Mouse (Mus musculus) embryonic facial prominence, embryonic 13.5 days (tissue): ENCODE results near the gene Cphx2. TPM values are rescaled to one million over a fixed set of nuclear protein-coding genes. Genes with fewer than 3 reads are reported as not detected.
"Not testable (repeated sequence)": the region's sequence is repeated elsewhere in the genome, so short reads cannot be mapped to it uniquely, and the experiment has no call there.

Experiments
- ATAC-seq: fragments of 200-750 bp; cut with Nextera tagmentation; 2 replicates; pipeline ENCODE4 v1.8.0; 2017; ENCODE audit warnings: low read depth; ENCODE audit not compliant: insufficient number of reproducible peaks, insufficient read depth, low FRiP score, low TSS enrichment
- H3K27ac ChIP-seq: fragments of 300-500 bp; sonication (generic); 2 replicates; pipeline ENCODE4 v1.5.1; 2015; ENCODE audit warnings: moderate library complexity, mild to moderate bottlenecking, inconsistent platforms
- H3K27me3 ChIP-seq: fragments of 300-500 bp; sonication (generic); 2 replicates; pipeline ENCODE4 v1.6.1; 2015; ENCODE audit warnings: mild to moderate bottlenecking, inconsistent platforms
- H3K36me3 ChIP-seq: fragments of 300-500 bp; sonication (generic); 2 replicates; pipeline ENCODE4 v1.6.1; 2015; ENCODE audit warnings: mild to moderate bottlenecking, inconsistent platforms
- H3K4me1 ChIP-seq: fragments of 300-500 bp; sonication (generic); 2 replicates; pipeline ENCODE4 v1.6.1; 2015; ENCODE audit warnings: inconsistent platforms
- H3K4me2 ChIP-seq: fragments of 300-500 bp; sonication (generic); 2 replicates; pipeline ENCODE4 v1.6.1; 2015; ENCODE audit warnings: moderate library complexity, mild to moderate bottlenecking, inconsistent platforms
- H3K4me3 ChIP-seq: fragments of 300-500 bp; sonication (generic); 2 replicates; pipeline ENCODE4 v1.5.1; 2015; ENCODE audit warnings: mild to moderate bottlenecking, inconsistent platforms
- H3K9ac ChIP-seq: fragments of 300-500 bp; sonication (generic); 2 replicates; pipeline ENCODE4 v1.6.1; 2015; ENCODE audit warnings: mild to moderate bottlenecking, inconsistent platforms
- H3K9me3 ChIP-seq: fragments of 300-500 bp; sonication (generic); 2 replicates; pipeline ENCODE4 v1.6.1; 2016; ENCODE audit warnings: inconsistent platforms
- WGBS: fragments of 180-500 bp; shearing (Covaris S2); methylation state at CpG from one replicate; pipeline ENCODE4 v1.1.7; 2015; ENCODE audit warnings: mixed read lengths; 5-methylcytosine and 5-hydroxymethylcytosine counted together
- polyA plus RNA-seq: library from polyadenylated mRNA; unstranded; fragments of >200 nt; fragmentation: Nextera tagmentation; extraction: Ambion mirVana; gene quantifications from 2 replicates; pipeline ENCODE4 v1.2.1, GENCODE M21; 2015

The Cphx2 gene
- polyA plus RNA-seq, 1 experiment from 2014 or later, result not detected

DNA sequence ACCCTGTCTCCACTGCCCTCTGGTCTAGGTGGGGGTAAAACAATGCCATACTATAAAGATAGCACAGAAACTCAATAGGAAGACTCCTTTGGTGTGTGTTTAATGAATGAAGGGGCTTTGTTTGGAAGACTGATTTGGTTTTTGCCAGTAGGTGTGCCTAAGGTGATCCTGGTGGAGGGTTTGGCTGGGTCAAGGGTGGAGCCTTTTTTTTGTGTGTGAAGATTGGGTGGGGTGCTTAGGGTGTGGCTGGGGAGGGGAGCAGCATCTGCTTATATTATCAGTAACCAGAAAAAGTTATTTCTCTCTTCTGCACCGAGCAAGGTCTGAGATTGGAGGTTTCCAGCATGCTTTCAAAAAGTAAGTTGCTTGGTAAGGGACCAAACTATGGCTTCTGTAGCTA is 681 bp downstream of the Cphx2 start, which contains the start of gene Cphx3:
Gene Cphx3 (plus strand): TSS at position 301 of the 400 bp plus-strand sequence.
- not testable (repeated sequence) for H3K27ac ChIP-seq, H3K36me3 ChIP-seq, H3K4me2 ChIP-seq, H3K9me3 ChIP-seq, H3K9ac ChIP-seq, H3K4me3 ChIP-seq, H3K4me1 ChIP-seq, ATAC-seq, H3K27me3 ChIP-seq
- no CpG with 5 or more reads among the region's 1 CpGs for WGBS

DNA sequence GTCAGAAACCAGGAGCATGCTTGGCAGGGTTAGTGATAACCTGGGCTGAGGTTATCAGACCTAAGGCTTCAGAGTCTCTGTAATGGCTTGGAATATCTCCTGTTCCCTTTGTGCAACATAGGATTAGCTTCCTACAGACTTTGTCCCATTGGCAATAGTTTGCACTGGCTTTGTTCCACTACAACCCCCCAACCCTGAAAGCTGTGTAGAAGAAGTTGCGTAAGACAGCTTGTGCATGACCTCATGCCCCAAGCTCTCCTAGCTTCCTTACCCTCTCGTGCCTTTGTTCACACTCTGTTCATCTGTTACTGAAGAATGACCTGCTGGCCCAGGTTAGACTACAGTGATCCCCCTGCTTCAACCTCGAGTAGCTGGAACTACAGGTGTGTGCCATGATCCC is 16.3 kb downstream of the Cphx2 start:
- H3K27ac ChIP-seq, H3K36me3 ChIP-seq, H3K9me3 ChIP-seq, H3K9ac ChIP-seq, ATAC-seq, H3K4me2 ChIP-seq, H3K4me1 ChIP-seq, H3K27me3 ChIP-seq, H3K4me3 ChIP-seq: not testable (repeated sequence)
- no CpG with 5 or more reads among the region's 3 CpGs for WGBS

DNA sequence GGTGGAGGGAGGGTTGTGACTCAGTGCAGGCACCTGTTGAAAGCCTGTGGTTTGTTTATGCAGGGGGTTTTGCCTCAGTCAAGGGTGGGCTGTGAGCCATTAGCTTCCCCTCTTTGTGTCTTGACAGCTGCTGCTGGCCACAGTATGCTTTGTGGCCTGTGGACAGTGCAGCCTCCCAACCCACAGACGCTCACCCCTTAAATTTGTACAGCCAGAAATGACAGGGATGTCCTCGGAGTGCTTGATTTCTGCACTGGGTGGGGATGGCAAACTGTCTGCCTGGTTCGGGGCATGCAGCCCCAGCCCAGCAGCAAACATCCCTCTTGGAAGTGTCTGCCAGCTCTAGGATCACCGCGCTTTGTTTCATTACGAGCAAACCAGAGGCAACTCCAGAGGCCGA is 36.8 kb downstream of the Cphx2 start, which contains the start of gene Duxbl2:
Gene Duxbl2 (plus strand): TSS at position 200 of the 400 bp plus-strand sequence.
- not testable (repeated sequence) for ATAC-seq, H3K27ac ChIP-seq

DNA sequence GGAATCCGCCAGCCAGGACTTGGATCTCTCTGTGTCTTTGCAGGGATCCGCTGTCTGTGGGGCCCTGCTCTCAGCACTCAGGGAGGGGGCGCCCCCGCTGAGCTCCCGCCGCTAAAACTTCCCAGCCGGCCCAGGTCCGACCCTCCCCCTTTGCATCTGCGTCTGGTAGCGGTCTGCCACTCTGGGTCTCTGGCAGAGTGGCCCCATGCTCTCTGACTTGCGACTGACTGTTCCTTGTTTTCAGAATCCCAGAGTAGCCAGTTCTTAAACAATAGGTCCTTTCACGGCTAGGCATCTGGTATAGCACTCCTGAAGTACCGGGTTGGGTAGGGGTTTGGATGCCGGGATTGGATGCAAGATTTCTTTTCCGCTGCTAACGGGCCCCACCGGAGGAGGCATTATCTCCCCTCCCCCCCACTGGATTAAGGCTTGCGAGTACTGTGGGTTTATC is 37.3 kb downstream of the Cphx2 start:
- H3K27me3 ChIP-seq, H3K4me2 ChIP-seq, H3K36me3 ChIP-seq, H3K9ac ChIP-seq, H3K4me1 ChIP-seq, H3K27ac ChIP-seq, H3K9me3 ChIP-seq, H3K4me3 ChIP-seq: not testable (repeated sequence)
- peak; percentile 78 for ATAC-seq
- no CpG with 5 or more reads among the region's 18 CpGs for WGBS

More for the DNA sequence above, 36.8 kb downstream of the Cphx2 start, which contains the start of gene Duxbl2:
- not testable (repeated sequence) for H3K36me3 ChIP-seq, H3K4me2 ChIP-seq, H3K4me3 ChIP-seq, H3K9ac ChIP-seq, H3K27me3 ChIP-seq, H3K9me3 ChIP-seq, H3K4me1 ChIP-seq
- WGBS, result no CpG with 5 or more reads among the region's 7 CpGs

DNA sequence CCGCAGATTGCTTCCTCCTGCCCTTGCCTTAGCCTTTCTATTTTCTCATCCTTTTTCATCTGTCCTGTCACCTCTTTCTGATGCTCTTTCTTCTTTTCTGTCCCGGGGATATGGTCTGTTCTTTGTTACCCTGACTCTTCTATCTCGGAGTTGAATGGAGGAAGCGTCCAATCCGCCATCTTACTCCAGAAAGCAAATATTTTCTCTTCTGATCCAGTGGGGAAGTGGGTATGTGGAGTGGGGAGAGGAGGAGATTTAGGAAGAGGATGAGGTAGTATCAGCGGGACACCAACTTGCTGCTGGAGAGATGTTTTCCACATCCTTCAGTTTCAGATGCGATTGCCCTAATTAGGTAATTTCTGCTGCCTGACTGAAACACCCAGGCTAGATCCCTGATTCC is 37.8 kb downstream of the Cphx2 start:
- not testable (repeated sequence) for H3K27me3 ChIP-seq, H3K4me3 ChIP-seq, H3K9ac ChIP-seq, H3K36me3 ChIP-seq, H3K4me2 ChIP-seq, ATAC-seq, H3K9me3 ChIP-seq, H3K4me1 ChIP-seq, H3K27ac ChIP-seq
- WGBS, result no CpG with 5 or more reads among the region's 7 CpGs

Other genes starting within 250 kb of the Cphx2 start
- 15.4 and 15.9 TPM in 2 replicates for gene Anxa11, start 239.4 kb upstream of the Cphx2 start, polyA plus RNA-seq
- gene Plac9a, start 178.4 kb upstream of the Cphx2 start, polyA plus RNA-seq, result 1.7 TPM in 1 of 2 replicates, not detected in the other
- 2.5 and 3.2 TPM in 2 replicates for gene Tmem254a, start 153.8 kb upstream of the Cphx2 start, polyA plus RNA-seq
- not detected in 2 replicates for gene Cphx1, start 143.2 kb upstream of the Cphx2 start, polyA plus RNA-seq
- gene Duxbl1, start 102.9 kb upstream of the Cphx2 start, polyA plus RNA-seq, result 2.4 and 2.7 TPM in 2 replicates
- 5.9 and 7.7 TPM in 2 replicates for gene Gm9780, start 38.8 kb upstream of the Cphx2 start, polyA plus RNA-seq
- gene Tmem254c, start 14.2 kb upstream of the Cphx2 start, polyA plus RNA-seq, result 34.0 and 35.7 TPM in 2 replicates
- not detected in 2 replicates for gene Cphx3, start 781 bp downstream of the Cphx2 start, polyA plus RNA-seq
- 0.81 TPM in 1 of 2 replicates, not detected in the other for gene Duxbl2, start 36.8 kb downstream of the Cphx2 start, polyA plus RNA-seq
- 4.0 and 5.3 TPM in 2 replicates for gene Plac9b, start 101.0 kb downstream of the Cphx2 start, polyA plus RNA-seq
- gene Tmem254b, start 125.5 kb downstream of the Cphx2 start, polyA plus RNA-seq, result 24.1 and 28.2 TPM in 2 replicates
- gene Duxbl3, start 176.4 kb downstream of the Cphx2 start, polyA plus RNA-seq, result 2.9 and 3.8 TPM in 2 replicates